Mouse (Mus musculus) stomach, postnatal 0 days (tissue): ENCODE measurements around the gene Olfr1230.

Experiments
- CTCF ChIP-seq: IDR thresholded peaks from 2 replicates; pipeline ENCODE4 v1.5.1; 2016; ENCODE audit warnings: antibody characterized with exemption, low read depth, mild to moderate bottlenecking, moderate library complexity
- EP300 ChIP-seq: optimal IDR thresholded peaks from 2 replicates; pipeline ENCODE3; 2016; ENCODE audit warnings: antibody characterized with exemption

- TF ChIP-seq EP300 = no peak
- no peak for TF ChIP-seq CTCF
Observed at GRCm38 (mm10) chr2:89287914-89288313, 9.2 kb downstream of the Olfr1230 start, which contains the start of gene Olfr1229.
